Mouse (Mus musculus): ENCODE data around the gene Pdzd2. TPM values are rescaled to one million over a fixed set of nuclear protein-coding genes. Genes with fewer than 3 reads are reported as not detected.

Pdzd2 gene
- polyA plus RNA-seq, 1 experiment from 2014 or later = 3.4 TPM

DNA sequence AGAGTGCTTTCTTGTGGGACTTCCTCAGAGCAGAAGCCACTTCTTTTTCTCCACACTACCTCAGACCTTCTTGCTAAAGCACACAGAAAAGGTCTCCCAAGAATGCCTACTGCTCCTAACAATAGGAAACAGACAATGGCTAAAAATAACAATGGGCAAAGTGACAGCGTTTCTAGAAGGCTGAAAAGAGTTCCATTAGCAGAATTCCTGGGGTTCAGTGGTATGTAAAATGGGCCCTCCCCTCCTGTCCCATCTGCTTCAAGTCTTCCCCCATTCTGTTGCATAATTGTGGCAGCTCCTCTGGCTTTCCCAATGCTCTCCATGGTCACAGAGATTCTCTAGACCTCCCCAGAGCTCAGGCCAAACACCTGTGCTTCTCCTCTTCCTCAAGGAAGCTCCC is 31.4 kb downstream of the Pdzd2 start:
- Histone ChIP-seq H3K4me1 (ENCODE audit: control insufficient read depth, insufficient read depth, low read length) (no peaks in the 10 kb centered on the region), H3K4me2 (ENCODE audit: low read depth, low read length) (no peak overlapping the region), H3K9me3 (replicated peaks; ENCODE audit: control insufficient read depth, low read length) (no peaks in the 10 kb centered on the region), H3K4me3 (ENCODE audit: low read depth, low read length) (no peak overlapping the region), H3K27ac (replicated peaks; ENCODE audit: low read depth, low read length) (no peak overlapping the region), H3K27me3 (ENCODE audit: control insufficient read depth, insufficient read depth, low read length) (no peaks in the 10 kb centered on the region), H3K36me3 (replicated peaks; ENCODE audit: control insufficient read depth, insufficient read depth, low read depth, low read length) (no peaks in the 10 kb centered on the region), H3K9ac (replicated peaks; ENCODE audit: low read length) (no peak overlapping the region)
- DNase-seq (ENCODE audit: low spot score) = no peak
- ATAC-seq (replicated peaks; ENCODE audit: insufficient number of reproducible peaks, low FRiP score, low TSS enrichment, low read depth) = no peak
- 21% methylated on average over 1 of the region's 1 CpGs for WGBS

DNA sequence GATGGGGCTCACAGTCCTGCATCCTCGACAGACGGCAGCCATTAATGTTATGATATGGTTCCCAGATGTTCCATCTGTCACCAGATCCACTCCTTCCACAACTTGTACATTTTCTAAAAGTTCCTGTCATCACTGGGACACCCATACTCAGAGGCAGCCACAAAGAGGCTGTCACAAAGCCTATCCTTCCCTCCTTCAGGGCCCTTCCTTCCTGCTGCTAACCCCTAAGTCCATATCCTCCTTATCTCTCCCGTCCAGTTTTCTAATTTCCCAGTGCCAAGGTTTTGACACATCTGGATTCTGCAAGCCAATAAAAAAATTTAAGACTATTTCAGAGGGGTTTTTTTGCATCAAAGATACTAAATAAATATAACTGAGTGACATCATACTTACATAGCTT is 32.8 kb downstream of the Pdzd2 start:
- H3K27me3 ChIP-seq (ENCODE audit: control insufficient read depth, insufficient read depth, low read length) = no peaks in the 10 kb centered on the region
- H3K4me3 ChIP-seq (ENCODE audit: low read depth, low read length) = no peak overlapping the region
- H3K9me3 ChIP-seq (replicated peaks; ENCODE audit: control insufficient read depth, low read length) = no peaks in the 10 kb centered on the region
- no peaks in the 10 kb centered on the region for H3K4me1 ChIP-seq (ENCODE audit: control insufficient read depth, insufficient read depth, low read length)
- no peak overlapping the region for H3K4me2 ChIP-seq (ENCODE audit: low read depth, low read length)
- H3K36me3 ChIP-seq (replicated peaks; ENCODE audit: control insufficient read depth, insufficient read depth, low read depth, low read length) = no peaks in the 10 kb centered on the region
- no peak overlapping the region for H3K27ac ChIP-seq (replicated peaks; ENCODE audit: low read depth, low read length)
- H3K9ac ChIP-seq (replicated peaks; ENCODE audit: low read length) = no peak overlapping the region
- 52% methylated on average over 3 of the region's 3 CpGs for WGBS
- no peak for DNase-seq (ENCODE audit: low spot score)
- ATAC-seq (replicated peaks; ENCODE audit: insufficient number of reproducible peaks, low FRiP score, low TSS enrichment, low read depth) = no peak

DNA sequence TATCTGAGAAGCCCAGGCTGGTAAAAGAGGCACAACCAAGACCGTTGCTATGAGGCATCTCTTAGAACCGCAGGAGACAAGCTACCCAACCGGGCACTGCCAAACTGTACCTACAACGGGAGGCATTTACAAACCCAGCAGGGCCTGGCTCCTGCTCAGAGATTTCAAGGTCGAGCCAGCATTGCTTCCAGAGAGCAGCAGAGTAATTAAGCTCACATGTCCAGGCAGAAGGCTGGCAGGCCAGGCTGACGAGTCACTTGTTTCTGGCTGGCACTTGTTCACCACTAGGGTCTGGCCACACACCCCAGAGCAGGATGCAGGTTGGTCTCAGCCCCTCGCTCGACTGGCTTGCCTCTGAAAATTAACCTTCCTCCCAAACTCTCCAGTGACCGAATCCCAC is 39.4 kb downstream of the Pdzd2 start:
- 40% methylated on average over 9 of the region's 9 CpGs for WGBS
- Histone ChIP-seq H3K9me3 (replicated peaks; ENCODE audit: control insufficient read depth, low read length) (no peaks in the 10 kb centered on the region), H3K27me3 (ENCODE audit: control insufficient read depth, insufficient read depth, low read length) (no peaks in the 10 kb centered on the region), H3K4me3 (ENCODE audit: low read depth, low read length) (no peak overlapping the region), H3K36me3 (replicated peaks; ENCODE audit: control insufficient read depth, insufficient read depth, low read depth, low read length) (no peaks in the 10 kb centered on the region), H3K9ac (replicated peaks; ENCODE audit: low read length) (no peak overlapping the region), H3K4me1 (ENCODE audit: control insufficient read depth, insufficient read depth, low read length) (no peaks in the 10 kb centered on the region), H3K4me2 (ENCODE audit: low read depth, low read length) (no peak overlapping the region), H3K27ac (replicated peaks; ENCODE audit: low read depth, low read length) (no peak overlapping the region)
- no peak for ATAC-seq (replicated peaks; ENCODE audit: insufficient number of reproducible peaks, low FRiP score, low TSS enrichment, low read depth)
- peak; percentile 22 for DNase-seq (ENCODE audit: low spot score)

DNA sequence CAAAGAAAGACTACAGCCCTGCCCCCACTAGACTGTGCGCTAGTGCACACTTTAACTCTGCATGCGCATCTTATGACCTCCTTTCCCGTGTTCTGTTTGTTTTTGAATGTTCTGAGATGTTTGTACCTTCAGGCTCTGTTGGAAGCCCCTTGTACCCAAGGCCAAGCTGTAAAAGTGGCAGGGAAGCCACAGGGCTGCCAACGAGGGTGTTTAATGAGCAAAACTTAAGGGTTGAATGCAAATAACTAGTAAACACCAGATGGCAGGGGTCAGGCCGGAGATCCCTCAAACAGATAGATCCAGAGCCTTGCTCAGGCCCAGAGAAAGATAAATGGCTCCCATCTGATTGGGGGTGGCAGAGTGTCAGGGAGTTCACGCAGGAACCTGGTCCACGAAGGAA is 42.0 kb downstream of the Pdzd2 start:
- no peaks in the 10 kb centered on the region for H3K4me1 ChIP-seq (ENCODE audit: control insufficient read depth, insufficient read depth, low read length)
- H3K4me3 ChIP-seq (ENCODE audit: low read depth, low read length) = no peak overlapping the region
- ATAC-seq (replicated peaks; ENCODE audit: insufficient number of reproducible peaks, low FRiP score, low TSS enrichment, low read depth) (no peak), DNase-seq (ENCODE audit: low spot score) (no peak)
- H3K27ac ChIP-seq (replicated peaks; ENCODE audit: low read depth, low read length) = no peak overlapping the region
- no peaks in the 10 kb centered on the region for H3K36me3 ChIP-seq (replicated peaks; ENCODE audit: control insufficient read depth, insufficient read depth, low read depth, low read length)
- H3K9me3 ChIP-seq (replicated peaks; ENCODE audit: control insufficient read depth, low read length) = no peaks in the 10 kb centered on the region
- WGBS = 65% methylated on average over 7 of the region's 7 CpGs
- no peak overlapping the region for H3K9ac ChIP-seq (replicated peaks; ENCODE audit: low read length)
- H3K4me2 ChIP-seq (ENCODE audit: low read depth, low read length) = no peak overlapping the region
- no peaks in the 10 kb centered on the region for H3K27me3 ChIP-seq (ENCODE audit: control insufficient read depth, insufficient read depth, low read length)

DNA sequence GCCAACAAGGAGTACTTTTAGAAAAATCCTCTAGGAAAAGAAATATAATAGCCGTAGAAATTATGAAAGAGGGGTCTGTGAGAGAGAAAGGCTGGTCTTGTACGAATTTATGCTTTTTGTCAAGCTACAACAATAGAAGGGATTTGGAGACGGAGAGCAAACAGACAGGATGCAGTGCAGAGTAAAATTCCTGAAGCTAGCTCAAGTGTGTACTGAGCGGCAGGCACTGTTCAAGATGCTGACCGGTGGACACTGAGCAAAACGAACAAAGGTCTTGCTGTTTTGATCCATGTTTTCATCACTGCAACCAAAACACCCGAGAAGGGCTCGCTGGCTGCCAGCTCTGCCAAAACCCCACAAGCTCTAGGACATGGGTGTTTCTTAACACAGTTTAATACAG is 42.8 kb downstream of the Pdzd2 start:
- H3K4me2 ChIP-seq (ENCODE audit: low read depth, low read length) = no peak overlapping the region
- H3K4me1 ChIP-seq (ENCODE audit: control insufficient read depth, insufficient read depth, low read length) = no peaks in the 10 kb centered on the region
- ATAC-seq (replicated peaks; ENCODE audit: insufficient number of reproducible peaks, low FRiP score, low TSS enrichment, low read depth) (no peak), DNase-seq (ENCODE audit: low spot score) (no peak)
- H3K9ac ChIP-seq (replicated peaks; ENCODE audit: low read length) = no peak overlapping the region
- H3K27ac ChIP-seq (replicated peaks; ENCODE audit: low read depth, low read length) = no peak overlapping the region
- 54% methylated on average over 8 of the region's 8 CpGs for WGBS
- no peaks in the 10 kb centered on the region for H3K27me3 ChIP-seq (ENCODE audit: control insufficient read depth, insufficient read depth, low read length)
- H3K36me3 ChIP-seq (replicated peaks; ENCODE audit: control insufficient read depth, insufficient read depth, low read depth, low read length) = no peaks in the 10 kb centered on the region
- H3K4me3 ChIP-seq (ENCODE audit: low read depth, low read length) = no peak overlapping the region
- H3K9me3 ChIP-seq (replicated peaks; ENCODE audit: control insufficient read depth, low read length) = no peaks in the 10 kb centered on the region

DNA sequence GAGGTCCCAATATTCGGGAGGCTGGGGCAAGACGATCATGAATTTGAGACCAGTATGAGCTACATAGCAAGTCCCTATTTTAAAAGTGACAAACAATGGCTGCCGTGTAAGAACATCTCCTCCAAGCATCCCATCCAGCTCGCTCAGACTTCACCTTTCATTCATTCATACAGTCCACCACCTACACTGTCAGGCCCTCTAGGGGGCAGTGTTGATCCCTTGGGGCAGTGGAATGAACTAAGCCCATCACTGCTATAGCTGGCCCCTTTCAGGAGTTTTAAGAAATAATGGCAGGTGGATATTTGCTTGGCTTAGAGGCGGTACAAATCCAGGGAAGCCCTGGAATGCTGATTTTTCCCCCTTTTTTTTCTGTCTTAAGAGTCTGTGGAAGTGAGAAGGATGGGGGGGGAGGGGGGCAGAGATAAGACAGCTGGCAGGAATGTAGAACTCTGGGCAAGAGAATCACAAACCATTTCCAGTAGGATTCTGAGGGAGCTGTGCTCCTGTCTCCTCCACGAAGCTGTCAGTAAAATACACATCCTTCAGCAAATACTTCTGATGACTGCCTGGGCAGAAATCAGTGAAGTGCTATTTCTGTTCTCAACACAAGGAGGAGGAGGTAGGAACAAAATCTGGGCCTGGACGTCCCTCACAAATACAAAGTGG is 49.9 kb downstream of the Pdzd2 start:
- WGBS = 83% methylated on average over 7 of the region's 7 CpGs
- no peak for ATAC-seq (replicated peaks; ENCODE audit: insufficient number of reproducible peaks, low FRiP score, low TSS enrichment, low read depth)
- H3K4me3 ChIP-seq (ENCODE audit: low read depth, low read length) = no peak overlapping the region

DNA sequence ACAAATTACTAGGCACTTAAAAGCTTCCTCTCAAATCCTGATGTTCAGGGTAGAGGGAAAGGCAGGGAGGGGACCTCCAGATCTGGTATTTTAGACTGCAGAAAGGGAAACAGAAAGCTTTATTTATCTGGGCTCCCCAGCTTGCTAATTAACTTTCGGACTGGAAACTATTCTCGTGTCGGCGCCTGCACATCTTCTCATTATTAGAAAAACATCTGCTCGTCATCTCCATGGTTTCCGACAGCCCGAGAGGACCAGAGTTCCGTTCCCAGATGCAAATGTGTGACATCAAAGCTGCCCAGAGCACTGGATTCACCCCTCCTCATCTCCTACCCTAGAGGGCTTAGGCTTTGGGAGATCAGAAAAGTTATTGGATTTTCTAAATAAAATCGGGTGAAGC is 57.2 kb downstream of the Pdzd2 start:
- no peaks in the 10 kb centered on the region for H3K9me3 ChIP-seq (replicated peaks; ENCODE audit: control insufficient read depth, low read length)
- H3K27me3 ChIP-seq (ENCODE audit: control insufficient read depth, insufficient read depth, low read length) = no peaks in the 10 kb centered on the region
- H3K4me3 ChIP-seq (ENCODE audit: low read depth, low read length) = no peak overlapping the region
- no peak overlapping the region for H3K9ac ChIP-seq (replicated peaks; ENCODE audit: low read length)
- 35% methylated on average over 9 of the region's 9 CpGs for WGBS
- H3K36me3 ChIP-seq (replicated peaks; ENCODE audit: control insufficient read depth, insufficient read depth, low read depth, low read length) = no peaks in the 10 kb centered on the region
- H3K27ac ChIP-seq (replicated peaks; ENCODE audit: low read depth, low read length) = no peak overlapping the region
- H3K4me2 ChIP-seq (ENCODE audit: low read depth, low read length) = no peak overlapping the region
- ATAC-seq (replicated peaks; ENCODE audit: insufficient number of reproducible peaks, low FRiP score, low TSS enrichment, low read depth) (no peak), DNase-seq (ENCODE audit: low spot score) (peak; percentile 45)
- H3K4me1 ChIP-seq (ENCODE audit: control insufficient read depth, insufficient read depth, low read length) = no peaks in the 10 kb centered on the region

More for the DNA sequence above, 49.9 kb downstream of the Pdzd2 start:
- H3K27me3 ChIP-seq (ENCODE audit: control insufficient read depth, insufficient read depth, low read length) = no peaks in the 10 kb centered on the region
- no peak overlapping the region for H3K27ac ChIP-seq (replicated peaks; ENCODE audit: low read depth, low read length)
- no peaks in the 10 kb centered on the region for H3K9me3 ChIP-seq (replicated peaks; ENCODE audit: control insufficient read depth, low read length)
- H3K4me2 ChIP-seq (ENCODE audit: low read depth, low read length) = no peak overlapping the region
- H3K9ac ChIP-seq (replicated peaks; ENCODE audit: low read length) = no peak overlapping the region
- no peaks in the 10 kb centered on the region for H3K36me3 ChIP-seq (replicated peaks; ENCODE audit: control insufficient read depth, insufficient read depth, low read depth, low read length)
- DNase-seq (ENCODE audit: low spot score) = no peak
- no peaks in the 10 kb centered on the region for H3K4me1 ChIP-seq (ENCODE audit: control insufficient read depth, insufficient read depth, low read length)

DNA sequence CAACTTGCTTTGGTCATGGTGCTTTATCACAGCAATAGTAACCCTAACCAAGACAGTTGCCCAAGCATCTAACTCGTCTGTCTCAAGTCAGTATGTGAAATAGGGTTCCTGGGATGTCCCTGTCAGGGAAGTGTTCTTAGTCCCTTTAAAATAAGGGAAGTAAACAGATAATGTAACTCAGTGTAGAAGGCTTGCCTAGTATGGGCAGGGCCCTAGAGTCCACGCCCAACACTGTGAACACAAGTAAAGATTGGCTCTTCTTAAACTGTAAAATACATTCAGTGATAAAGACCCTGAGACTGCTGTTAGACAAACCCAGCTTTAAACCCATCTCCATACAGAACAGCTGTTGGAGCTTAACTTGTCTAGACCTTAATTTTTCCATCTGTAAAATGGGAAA is 57.8 kb downstream of the Pdzd2 start:
- 91% methylated on average over 2 of the region's 2 CpGs for WGBS
- H3K4me1 ChIP-seq (ENCODE audit: control insufficient read depth, insufficient read depth, low read length) = no peaks in the 10 kb centered on the region
- no peaks in the 10 kb centered on the region for H3K27me3 ChIP-seq (ENCODE audit: control insufficient read depth, insufficient read depth, low read length)
- DNase-seq (ENCODE audit: low spot score) (no peak), ATAC-seq (replicated peaks; ENCODE audit: insufficient number of reproducible peaks, low FRiP score, low TSS enrichment, low read depth) (no peak)
- no peaks in the 10 kb centered on the region for H3K36me3 ChIP-seq (replicated peaks; ENCODE audit: control insufficient read depth, insufficient read depth, low read depth, low read length)
- no peaks in the 10 kb centered on the region for H3K9me3 ChIP-seq (replicated peaks; ENCODE audit: control insufficient read depth, low read length)
- H3K27ac ChIP-seq (replicated peaks; ENCODE audit: low read depth, low read length) = no peak overlapping the region
- H3K4me3 ChIP-seq (ENCODE audit: low read depth, low read length) = no peak overlapping the region
- no peak overlapping the region for H3K4me2 ChIP-seq (ENCODE audit: low read depth, low read length)
- H3K9ac ChIP-seq (replicated peaks; ENCODE audit: low read length) = no peak overlapping the region

All from embryonic facial prominence, embryonic 11.5 days (tissue).